In the genomic region with DNA sequence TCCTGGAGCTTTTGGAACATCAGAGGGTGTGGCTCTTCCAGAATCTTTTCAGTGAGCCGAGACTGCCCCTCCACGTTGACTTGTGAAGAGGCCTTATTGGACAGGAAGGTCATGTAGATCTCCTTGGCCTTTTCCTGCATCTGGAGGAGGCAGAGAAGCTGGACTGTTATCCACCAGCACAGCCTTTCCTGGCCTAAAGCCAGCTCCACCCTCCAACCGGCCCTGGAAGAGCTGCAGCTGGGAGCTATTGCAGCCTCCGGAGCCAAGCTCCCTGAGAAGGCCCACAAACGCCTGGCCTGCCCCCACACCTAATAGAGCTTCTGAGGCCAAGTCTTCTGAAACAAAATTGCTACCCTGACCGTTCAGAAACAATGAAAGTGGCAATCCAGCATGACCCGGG, we compare ENCODE assay signal across 9 mouse cellular contexts. TPM values are rescaled to one million over a fixed set of nuclear protein-coding genes. Genes with fewer than 3 reads are reported as not detected.
DNase-seq lines count a peak whose midpoint lies in the region; ATAC-seq and TF ChIP-seq lines count a peak whose summit lies in the region.
"Had no signal": no experiment of that assay in that cellular context is flagged by ENCODE, and none has a peak within 500 bp of the region (broad histone marks: within the 10 kb centered on the region; RNA-seq: fewer than 3 reads in every experiment).

No protein-coding gene starts in this region.

- intact Hi-C loops in left cerebral cortex, postnatal 4 days (cut with DNase I): no loop called here

- peak; percentile 63 for ATAC-seq in heart, embryonic 14.5 days (ENCODE audit: insufficient number of reproducible peaks, insufficient read depth, low FRiP score, low read depth)

- no peak overlapping the region for H3K4me3 ChIP-seq in heart, embryonic 14.5 days (ENCODE audit: control insufficient read depth in 1 of 2, insufficient read depth in 1 of 2, low read depth in 1 of 2, low read length in 2 of 2)
- no peak overlapping the region for H3K4me3 ChIP-seq in layer of hippocampus, adult 2 months
- H3K4me3 ChIP-seq: embryonic facial prominence, embryonic 13.5 days had no signal

- H3K27me3 ChIP-seq in heart, embryonic 14.5 days (ENCODE audit: control insufficient read depth, insufficient read depth, low read length): no peaks in the 10 kb centered on the region
- H3K27me3 ChIP-seq: embryonic facial prominence, embryonic 13.5 days had no signal

- H3K36me3 ChIP-seq in heart, embryonic 14.5 days (ENCODE audit: control insufficient read depth, insufficient read depth, low read length): no peaks in the 10 kb centered on the region
- H3K36me3 ChIP-seq: embryonic facial prominence, embryonic 13.5 days had no signal

- TF ChIP-seq CTCF in brain, embryonic 14.5 days (IDR thresholded peaks at IDR 0.05; ENCODE audit: borderline replicate concordance, extremely low read depth, insufficient read depth, insufficient read length): no peak
- TF ChIP-seq CTCF in layer of hippocampus, adult 2 months (conservative IDR thresholded peaks at IDR 0.05): no peak

- no peak for TF ChIP-seq POLR2A in brain, embryonic 14.5 days (IDR thresholded peaks at IDR 0.05; ENCODE audit: borderline replicate concordance, extremely low read depth, insufficient read depth, insufficient read length, poor library complexity, severe bottlenecking)

- 11% methylated on average over 7 of the region's 7 CpGs for WGBS in heart, embryonic 14.5 days

- no peaks in the 10 kb centered on the region for H3K9me3 ChIP-seq in heart, embryonic 14.5 days (ENCODE audit: control insufficient read depth, low read length)
- H3K9me3 ChIP-seq: embryonic facial prominence, embryonic 13.5 days had no signal

- no peak overlapping the region for H3K4me2 ChIP-seq in heart, embryonic 14.5 days (ENCODE audit: low read length)
- H3K4me2 ChIP-seq: embryonic facial prominence, embryonic 13.5 days had no signal

- peak overlapping the region; percentile 15 to 75 for H3K27ac ChIP-seq in heart, embryonic 14.5 days (replicated peaks in 1 of 2; ENCODE audit: control insufficient read depth in 1 of 2, insufficient read depth in 1 of 2, low read depth in 2 of 2, low read length in 2 of 2)
- H3K27ac ChIP-seq in layer of hippocampus, adult 2 months: no peak overlapping the region
- H3K27ac ChIP-seq: embryonic facial prominence, embryonic 13.5 days had no signal

- peak; percentile 56 for DNase-seq in left cerebral cortex, postnatal 4 days
- no peak for DNase-seq in left cerebral cortex, adult 9 months (ENCODE audit: low spot score in 2 of 2)
- peak; percentile 36 for DNase-seq in brain, embryonic 14.5 days (ENCODE audit: low read depth)
- DNase-seq in liver: peak; percentile 65
- peak; percentile 83 for DNase-seq in ovary, postnatal 36 days (ENCODE audit: low spot score)
- no peak for DNase-seq in thymus, postnatal 25 days
- DNase-seq in layer of hippocampus, adult 2 months (ENCODE audit: low spot score in 2 of 2): no peak

- H3K4me1 ChIP-seq in heart, embryonic 14.5 days (ENCODE audit: control insufficient read depth in 2 of 2, insufficient read depth in 2 of 2, low read length in 2 of 2): peaks cover 36 to 48% of the 10 kb centered on the region in 2 experiments

- H3K9ac ChIP-seq in heart, embryonic 14.5 days (ENCODE audit: low read length): no peak overlapping the region
- H3K9ac ChIP-seq: embryonic facial prominence, embryonic 13.5 days had no signal

RNA-seq across cellular contexts. Expression of a gene that starts 29.6 kb away (rescaled TPM):
- 10 to 100 TPM; 34.3 to 41.2 TPM for total RNA-seq in left cerebral cortex, postnatal 4 days (2021)
- polyA plus RNA-seq in brain, embryonic 14.5 days (2012; rRNA removed): 22.8 and 29.1 TPM in 2 replicates
- polyA plus RNA-seq in heart, embryonic 14.5 days (2014; fragmentation: Nextera tagmentation; extraction: Ambion mirVana): 9.5 and 14.1 TPM in 2 replicates
- 10 to 100 TPM; 43.4 to 44.1 TPM for total RNA-seq in layer of hippocampus, adult 2 months (2021)

Comparison
In these comparisons a context has a peak if more than half of its experiments do, and no peak if none do; other contexts are left out.
1. DNase-seq: peak in left cerebral cortex, postnatal 4 days (single experiment), brain, embryonic 14.5 days (single experiment), liver (single experiment) and ovary, postnatal 36 days (single experiment); none in left cerebral cortex, adult 9 months (0 of 2), thymus, postnatal 25 days (single experiment) and layer of hippocampus, adult 2 months (0 of 2).